Mouse (Mus musculus) CD4-positive naive resting alpha-beta T cell, adult 57 days (primary cell): ENCODE data around the gene Mafb. TPM values are rescaled to one million over a fixed set of nuclear protein-coding genes. Genes with fewer than 3 reads are reported as not detected.

Source experiments
- total RNA-seq: library from RNA; stranded (reverse); gene quantifications from one replicate; pipeline ENCODE4 v1.2.4, GENCODE M21; 2023

Gene Mafb
- 4.1 TPM for total RNA-seq

GRCm38 (mm10) chr2:160366980-160367338, at the start of gene Mafb:
Gene Mafb, minus strand, starts transcription at chr2:160367065.

DNA sequence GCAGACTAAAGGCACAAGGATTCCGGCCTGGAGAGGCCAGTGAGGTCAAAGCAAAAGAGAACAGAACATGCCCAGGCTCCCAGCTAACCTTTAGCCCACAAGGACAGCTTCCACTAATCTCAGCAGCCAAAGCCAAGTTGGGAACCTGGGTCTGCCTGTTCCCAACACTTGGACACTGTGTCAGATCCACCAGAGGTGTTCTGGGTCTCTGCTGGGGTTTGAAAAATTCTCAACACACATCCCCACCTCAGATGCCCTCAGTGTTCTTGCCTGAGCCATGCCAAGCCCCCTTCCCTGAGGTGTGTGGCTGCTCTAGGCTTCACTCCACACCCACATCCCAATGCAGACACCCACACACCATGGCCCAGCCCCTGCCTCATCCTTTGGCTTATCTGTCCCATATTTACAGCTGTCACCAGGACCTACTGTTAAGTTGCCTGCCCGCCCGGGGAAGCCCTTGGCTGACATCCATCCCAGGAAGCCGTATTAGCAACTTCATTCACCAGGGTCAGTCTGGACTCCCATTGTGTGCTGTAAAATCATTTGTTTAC, 32.7 kb downstream of the Mafb start, which contains the start of gene Gm826:
Gene Gm826 (minus strand): TSS at position 52 of the 551 bp plus-strand sequence.

Other genes with a start within 250 kb of the Mafb start
- not detected for gene Gm826, start 32.9 kb downstream of the Mafb start, total RNA-seq